Mouse (Mus musculus) heart, embryonic 15.5 days (tissue): Measurements from ENCODE around the gene Prss2. TPM values are rescaled to one million over a fixed set of nuclear protein-coding genes. Genes with fewer than 3 reads are reported as not detected.
"Not testable (repeated sequence)": the region's sequence is repeated elsewhere in the genome, so short reads cannot be mapped to it uniquely, and the experiment has no call there.

Source experiments
- ATAC-seq: fragments of 200-750 bp; cut with Nextera tagmentation; replicated peaks from 2 replicates; pipeline ENCODE4 v1.8.0; 2017; ENCODE audit warnings: low read depth, moderate TSS enrichment; ENCODE audit not compliant: insufficient number of reproducible peaks, insufficient read depth, low FRiP score
- H3K27ac ChIP-seq: fragments of 300-500 bp; sonication (generic); 2 replicates; pipeline ENCODE4 v1.5.1; 2015; ENCODE audit warnings: mild to moderate bottlenecking, inconsistent platforms
- H3K27me3 ChIP-seq: fragments of 300-500 bp; sonication (generic); 2 replicates; pipeline ENCODE4 v1.6.1; 2015; ENCODE audit warnings: inconsistent platforms
- H3K36me3 ChIP-seq: fragments of 300-500 bp; sonication (generic); 2 replicates; pipeline ENCODE4 v1.6.1; 2015; ENCODE audit warnings: mild to moderate bottlenecking, inconsistent platforms
- H3K4me1 ChIP-seq: fragments of 300-500 bp; sonication (generic); replicated peaks from 2 replicates; pipeline ENCODE4 v1.6.1; 2015; ENCODE audit warnings: inconsistent platforms
- H3K4me2 ChIP-seq: fragments of 300-500 bp; sonication (generic); 2 replicates; pipeline ENCODE4 v1.6.1; 2015; ENCODE audit warnings: inconsistent platforms, mild to moderate bottlenecking, moderate library complexity
- H3K4me3 ChIP-seq: fragments of 300-500 bp; sonication (generic); 2 replicates; pipeline ENCODE4 v1.5.1; 2015; ENCODE audit warnings: mild to moderate bottlenecking, inconsistent platforms
- H3K9ac ChIP-seq: fragments of 300-500 bp; sonication (generic); 2 replicates; pipeline ENCODE4 v1.6.1; 2015; ENCODE audit warnings: mild to moderate bottlenecking, inconsistent platforms
- H3K9me3 ChIP-seq: fragments of 300-500 bp; sonication (generic); replicated peaks from 2 replicates; pipeline ENCODE4 v1.6.1; 2016; ENCODE audit warnings: inconsistent platforms
- WGBS: fragments of 180-500 bp; shearing (Covaris S2); methylation state at CpG from one replicate; pipeline ENCODE4 v1.1.7; 2015; ENCODE audit warnings: mixed read lengths; 5-methylcytosine and 5-hydroxymethylcytosine counted together
- polyA plus RNA-seq: library from polyadenylated mRNA; unstranded; fragments of >200 nt; fragmentation: Nextera tagmentation; extraction: Ambion mirVana; gene quantifications from 2 replicates; pipeline ENCODE4 v1.2.1, GENCODE M21; 2015

The Prss2 gene
- not detected in 2 replicates for polyA plus RNA-seq

DNA sequence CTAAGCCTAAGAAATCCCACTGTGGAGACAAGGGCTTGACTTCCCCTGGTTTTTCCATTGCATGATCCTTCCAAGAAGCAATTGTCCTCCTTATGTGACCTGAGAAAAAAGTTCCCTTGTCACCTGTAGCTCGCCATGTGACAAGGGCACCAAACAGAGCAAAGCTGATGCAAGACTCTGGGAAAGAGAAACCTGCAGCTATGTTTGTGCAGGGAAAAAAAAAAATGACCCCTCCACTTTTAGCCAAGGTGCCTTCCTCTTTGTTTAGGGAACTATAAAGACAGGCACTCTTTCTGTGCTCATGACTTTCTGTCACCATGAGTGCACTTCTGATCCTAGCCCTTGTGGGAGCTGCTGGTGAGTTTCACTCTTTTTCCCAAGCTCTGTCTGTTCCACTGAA lies at the start of gene Prss2:
TSS of gene Prss2 (plus strand) at position 301 of the 400 bp plus-strand sequence.
- 56% methylated on average over 1 of the region's 1 CpGs for WGBS
- H3K4me1 ChIP-seq: no peaks in the 10 kb centered on the region
- no peaks in the 10 kb centered on the region for H3K27me3 ChIP-seq
- H3K36me3 ChIP-seq: no peaks in the 10 kb centered on the region
- no peak within 1 kb of the TSS for H3K4me2 ChIP-seq
- H3K4me3 ChIP-seq: no peak within 1 kb of the TSS
- no peak for ATAC-seq
- no peaks in the 10 kb centered on the region for H3K9me3 ChIP-seq
- H3K27ac ChIP-seq: no peak within 1 kb of the TSS
- no peak within 1 kb of the TSS for H3K9ac ChIP-seq

DNA sequence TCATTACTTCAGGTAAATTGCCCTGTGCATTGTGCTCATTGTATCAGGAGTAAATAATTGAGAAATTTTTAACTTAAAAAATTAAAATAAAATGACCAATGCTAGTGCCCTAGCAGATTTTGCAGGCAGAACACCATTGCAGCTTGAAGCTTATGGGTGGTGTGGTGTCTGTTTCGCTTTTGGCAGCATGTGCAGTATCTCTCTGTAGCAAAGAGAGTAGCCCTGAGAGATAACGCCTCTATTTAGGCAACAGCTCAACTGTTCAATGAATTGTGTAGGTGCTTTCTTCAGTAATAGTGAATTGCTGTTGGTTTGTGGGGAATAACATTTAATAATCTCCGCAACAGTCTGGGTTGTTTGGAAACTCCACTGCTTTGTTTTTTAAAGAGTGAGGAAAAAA lies 22.2 kb upstream of the Prss2 start:
- ATAC-seq: no peak
- Histone ChIP-seq H3K4me2 (no peak overlapping the region), H3K27ac (no peak overlapping the region), H3K36me3 (no peaks in the 10 kb centered on the region), H3K9ac (no peak overlapping the region), H3K9me3 (no peaks in the 10 kb centered on the region), H3K27me3 (no peaks in the 10 kb centered on the region), H3K4me1 (no peaks in the 10 kb centered on the region), H3K4me3 (no peak overlapping the region)
- 70% methylated on average over 3 of the region's 3 CpGs for WGBS

DNA sequence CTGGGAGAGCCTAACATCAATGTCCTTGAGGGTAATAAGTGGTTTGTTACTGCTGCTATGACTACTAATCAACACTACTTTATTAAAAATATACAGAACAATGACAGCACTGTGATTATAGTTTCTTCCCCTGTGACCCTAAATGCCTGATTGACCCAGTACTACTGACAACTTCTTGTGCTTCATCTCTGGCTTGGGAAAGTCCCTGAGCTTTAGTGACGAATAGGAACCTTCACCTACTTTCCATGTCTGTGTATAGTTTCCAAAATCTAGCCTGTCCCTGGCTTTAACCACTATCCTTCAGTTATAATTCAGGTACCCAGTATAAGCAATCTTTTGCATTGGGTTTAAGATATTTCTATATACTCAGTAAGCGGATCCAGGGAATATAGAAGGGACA lies 16.7 kb upstream of the Prss2 start:
- Histone ChIP-seq H3K4me3 (no peak overlapping the region), H3K27me3 (no peaks in the 10 kb centered on the region), H3K36me3 (no peaks in the 10 kb centered on the region), H3K4me2 (no peak overlapping the region), H3K4me1 (no peaks in the 10 kb centered on the region), H3K9me3 (no peaks in the 10 kb centered on the region), H3K9ac (no peak overlapping the region), H3K27ac (no peak overlapping the region)
- no peak for ATAC-seq
- WGBS: 74% methylated on average over 2 of the region's 2 CpGs

DNA sequence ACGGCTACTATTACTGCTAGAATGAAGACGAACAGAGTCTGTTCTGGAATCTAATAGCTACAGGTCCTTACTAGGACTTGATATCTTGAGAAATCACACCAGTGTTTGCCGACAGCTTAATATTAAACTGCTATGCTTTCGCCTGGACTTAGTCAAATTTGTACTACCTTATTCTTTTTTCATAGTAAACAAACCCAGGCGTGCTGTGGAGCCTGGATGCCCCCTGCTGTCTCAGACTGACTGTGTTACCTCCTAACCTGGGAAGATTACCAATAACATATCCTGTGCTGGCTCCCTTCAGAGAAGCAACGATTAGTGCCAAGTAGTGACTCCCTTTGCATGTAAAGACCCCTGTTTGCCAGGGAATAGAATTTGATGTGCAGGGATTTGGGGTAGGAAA lies 16.3 kb upstream of the Prss2 start:
- 64% methylated on average over 6 of the region's 6 CpGs for WGBS
- ATAC-seq: no peak
- H3K9me3 ChIP-seq: no peaks in the 10 kb centered on the region
- no peaks in the 10 kb centered on the region for H3K4me1 ChIP-seq
- no peak overlapping the region for H3K27ac ChIP-seq
- no peak overlapping the region for H3K4me3 ChIP-seq
- H3K36me3 ChIP-seq: no peaks in the 10 kb centered on the region
- no peaks in the 10 kb centered on the region for H3K27me3 ChIP-seq
- no peak overlapping the region for H3K4me2 ChIP-seq
- H3K9ac ChIP-seq: no peak overlapping the region

DNA sequence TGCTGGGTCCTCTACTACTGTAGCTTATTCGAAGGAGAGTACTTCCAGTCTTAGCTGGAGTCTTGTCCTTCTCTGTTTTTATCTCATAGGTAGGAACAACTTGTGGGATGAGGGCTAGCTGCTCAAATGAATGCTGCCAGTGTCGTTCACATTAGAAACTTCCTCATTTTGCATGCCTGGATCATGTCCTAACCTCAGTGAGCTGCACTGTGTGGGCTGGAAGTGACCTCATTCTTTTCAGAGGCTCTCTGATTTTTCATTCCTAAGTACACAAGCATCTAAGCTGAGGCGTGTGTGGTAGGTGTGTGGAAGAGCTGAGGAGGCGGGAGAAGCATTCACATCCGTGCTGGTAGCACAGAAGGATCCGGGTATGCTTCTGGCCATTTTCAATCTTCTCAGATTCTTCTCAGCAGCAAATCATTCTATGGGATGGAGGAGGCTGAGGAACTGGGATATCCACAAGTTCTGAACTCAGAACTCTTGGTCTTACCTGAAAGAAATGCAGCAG lies 3.5 kb upstream of the Prss2 start:
- no peak overlapping the region for H3K4me2 ChIP-seq
- H3K36me3 ChIP-seq: no peaks in the 10 kb centered on the region
- no peaks in the 10 kb centered on the region for H3K9me3 ChIP-seq
- no peak overlapping the region for H3K4me3 ChIP-seq
- no peaks in the 10 kb centered on the region for H3K4me1 ChIP-seq
- no peak for ATAC-seq
- H3K9ac ChIP-seq: no peak overlapping the region
- WGBS: 65% methylated on average over 6 of the region's 6 CpGs
- H3K27me3 ChIP-seq: no peaks in the 10 kb centered on the region
- no peak overlapping the region for H3K27ac ChIP-seq

DNA sequence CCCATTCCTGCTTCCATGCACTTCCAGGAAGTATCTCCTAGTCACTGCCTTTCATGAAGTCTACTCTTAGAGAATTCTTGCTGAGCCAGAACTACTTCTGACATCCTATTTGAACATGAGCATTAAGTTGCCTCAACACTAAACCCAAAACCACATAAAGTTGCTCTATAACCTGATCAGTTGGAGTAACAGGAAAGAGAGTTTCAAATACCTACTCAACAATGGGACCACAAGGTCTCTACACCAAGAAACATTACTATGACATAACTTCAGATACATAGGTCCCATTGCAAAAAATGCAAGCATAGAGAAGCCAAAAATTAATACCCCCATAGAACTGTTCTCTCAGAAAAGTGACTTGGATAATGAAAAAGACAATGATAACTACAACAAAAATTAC lies 4.9 kb downstream of the Prss2 start:
- Histone ChIP-seq H3K36me3 (no peaks in the 10 kb centered on the region), H3K27me3 (no peaks in the 10 kb centered on the region), H3K27ac (no peak overlapping the region), H3K9me3 (no peaks in the 10 kb centered on the region), H3K4me3 (no peak overlapping the region), H3K4me2 (no peak overlapping the region), H3K4me1 (no peaks in the 10 kb centered on the region), H3K9ac (no peak overlapping the region)
- no peak for ATAC-seq

DNA sequence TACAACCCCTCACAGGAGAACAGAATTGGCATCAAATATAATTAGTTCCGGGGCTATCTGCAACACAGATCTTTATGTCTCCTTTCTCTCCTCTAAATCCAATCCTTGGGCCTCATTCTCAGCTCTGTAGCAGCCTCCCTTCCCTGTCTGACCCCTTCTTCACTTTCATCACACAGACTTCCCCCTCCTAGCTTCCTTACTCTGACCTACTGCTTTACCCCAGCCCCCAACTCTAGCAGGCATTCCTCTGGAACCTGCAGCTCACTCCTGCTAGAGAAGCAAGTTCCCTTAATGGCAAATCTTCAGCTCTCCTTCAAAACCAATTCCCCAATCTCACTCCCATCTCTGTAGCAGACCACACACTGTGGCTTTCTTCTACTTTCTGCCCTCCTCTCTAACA lies 5.8 kb downstream of the Prss2 start:
- Histone ChIP-seq H3K36me3 (no peaks in the 10 kb centered on the region), H3K27me3 (no peaks in the 10 kb centered on the region), H3K27ac (no peak overlapping the region), H3K9ac (no peak overlapping the region), H3K4me2 (no peak overlapping the region), H3K4me1 (no peaks in the 10 kb centered on the region), H3K4me3 (no peak overlapping the region), H3K9me3 (no peaks in the 10 kb centered on the region)
- 78% methylated on average over 1 of the region's 1 CpGs for WGBS
- ATAC-seq: no peak

DNA sequence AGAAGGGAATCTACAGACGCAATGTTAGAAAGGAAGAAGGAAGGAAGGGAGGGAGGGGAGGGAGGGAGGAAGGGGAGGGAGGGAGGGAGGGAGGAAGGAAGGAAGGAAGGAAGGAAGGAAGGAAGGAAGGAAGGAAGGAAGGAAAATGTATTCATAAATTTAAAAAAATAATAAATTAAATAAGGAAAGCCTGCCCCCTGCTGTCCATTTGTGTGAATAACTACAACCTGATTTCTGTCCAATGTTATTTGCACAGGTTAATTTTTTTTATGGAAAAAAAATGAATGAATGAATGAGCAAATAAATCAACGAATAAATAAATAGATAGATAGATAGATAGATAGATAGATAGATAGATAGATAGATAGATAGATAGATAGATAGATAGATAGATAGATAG lies 8.4 kb downstream of the Prss2 start:
- not testable (repeated sequence) for ATAC-seq, H3K4me1 ChIP-seq, H3K9me3 ChIP-seq, H3K36me3 ChIP-seq, H3K9ac ChIP-seq, H3K4me3 ChIP-seq, H3K27ac ChIP-seq, H3K27me3 ChIP-seq, H3K4me2 ChIP-seq
- 51% methylated on average over 2 of the region's 2 CpGs for WGBS

DNA sequence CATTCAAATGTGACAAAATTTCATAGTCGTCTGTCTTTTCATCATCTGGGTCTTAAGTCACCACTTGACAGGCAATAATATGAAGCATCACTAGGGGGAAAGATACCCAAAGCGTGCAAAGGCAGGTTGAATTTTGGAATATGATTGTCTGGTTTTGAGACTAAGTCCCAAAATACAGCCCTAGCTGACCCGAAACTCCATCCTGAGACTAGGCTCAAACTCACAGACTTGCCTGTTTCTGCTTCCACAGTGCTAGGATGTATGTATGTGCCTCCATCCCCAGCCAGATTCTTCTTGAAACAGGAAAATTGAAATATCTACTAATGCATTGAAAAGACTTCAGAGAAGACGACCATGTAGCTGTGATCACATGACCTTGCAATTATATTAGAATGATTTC lies 10.6 kb downstream of the Prss2 start:
- Histone ChIP-seq H3K4me2 (no peak overlapping the region), H3K27me3 (no peaks in the 10 kb centered on the region), H3K9me3 (no peaks in the 10 kb centered on the region), H3K36me3 (no peaks in the 10 kb centered on the region), H3K4me1 (no peaks in the 10 kb centered on the region), H3K4me3 (no peak overlapping the region), H3K27ac (no peak overlapping the region), H3K9ac (no peak overlapping the region)
- 62% methylated on average over 4 of the region's 4 CpGs for WGBS
- no peak for ATAC-seq

DNA sequence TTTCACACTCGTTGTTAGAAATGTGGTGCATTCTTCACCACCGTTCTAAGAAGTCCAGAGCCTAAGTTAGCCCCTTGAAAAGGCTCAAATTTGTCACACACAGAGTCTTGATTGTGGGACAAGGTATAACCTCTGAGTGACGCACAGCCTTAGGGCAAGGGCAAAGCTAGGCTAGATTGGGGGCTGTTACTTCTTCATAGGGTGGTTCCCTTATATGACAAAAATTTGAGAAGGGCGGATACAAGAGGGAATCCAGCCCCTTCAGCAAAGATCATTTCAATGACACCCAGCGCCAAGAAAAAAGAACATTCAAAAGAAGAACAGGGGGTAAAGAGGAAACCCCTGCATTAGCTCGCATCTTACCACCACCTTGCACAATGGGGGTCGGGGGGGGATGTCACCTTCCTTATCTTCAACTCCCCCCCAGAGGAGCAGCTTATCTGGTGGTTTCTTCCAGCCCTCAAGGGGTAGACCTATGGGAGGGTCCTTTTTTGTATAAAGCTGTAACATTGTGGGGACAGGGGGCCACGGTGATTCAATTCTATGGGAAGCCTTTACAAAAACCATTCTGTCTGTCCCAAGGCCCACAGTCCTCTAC lies 11.2 kb downstream of the Prss2 start:
- WGBS: 73% methylated on average over 8 of the region's 8 CpGs
- Histone ChIP-seq H3K36me3 (no peaks in the 10 kb centered on the region), H3K4me3 (no peak overlapping the region), H3K9me3 (no peaks in the 10 kb centered on the region), H3K9ac (no peak overlapping the region), H3K27ac (no peak overlapping the region), H3K27me3 (no peaks in the 10 kb centered on the region), H3K4me2 (no peak overlapping the region), H3K4me1 (no peaks in the 10 kb centered on the region)
- ATAC-seq: no peak

DNA sequence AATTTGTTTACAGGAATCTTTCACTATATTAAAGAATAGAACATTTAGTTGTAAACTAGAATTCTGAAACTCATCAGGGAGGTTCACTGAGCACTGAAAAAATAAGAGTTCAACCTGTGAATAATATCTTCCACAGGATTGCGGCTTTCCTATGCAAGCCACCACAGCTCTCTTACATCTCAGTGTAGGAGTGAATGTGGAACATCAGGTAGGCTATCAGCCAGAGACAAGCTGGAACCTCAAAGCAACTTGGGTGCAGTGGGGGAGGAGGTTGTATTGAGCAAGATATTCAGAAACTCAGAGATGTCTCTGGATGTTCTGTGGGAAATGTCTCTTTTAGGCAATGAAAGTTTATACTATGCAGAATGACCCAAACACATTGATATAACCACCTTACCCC lies 15.8 kb downstream of the Prss2 start:
- Histone ChIP-seq H3K9me3 (no peaks in the 10 kb centered on the region), H3K27ac (no peak overlapping the region), H3K36me3 (no peaks in the 10 kb centered on the region), H3K27me3 (no peaks in the 10 kb centered on the region), H3K4me3 (no peak overlapping the region), H3K9ac (no peak overlapping the region), H3K4me1 (no peaks in the 10 kb centered on the region), H3K4me2 (no peak overlapping the region)
- ATAC-seq: no peak
- 76% methylated on average over 1 of the region's 1 CpGs for WGBS

DNA sequence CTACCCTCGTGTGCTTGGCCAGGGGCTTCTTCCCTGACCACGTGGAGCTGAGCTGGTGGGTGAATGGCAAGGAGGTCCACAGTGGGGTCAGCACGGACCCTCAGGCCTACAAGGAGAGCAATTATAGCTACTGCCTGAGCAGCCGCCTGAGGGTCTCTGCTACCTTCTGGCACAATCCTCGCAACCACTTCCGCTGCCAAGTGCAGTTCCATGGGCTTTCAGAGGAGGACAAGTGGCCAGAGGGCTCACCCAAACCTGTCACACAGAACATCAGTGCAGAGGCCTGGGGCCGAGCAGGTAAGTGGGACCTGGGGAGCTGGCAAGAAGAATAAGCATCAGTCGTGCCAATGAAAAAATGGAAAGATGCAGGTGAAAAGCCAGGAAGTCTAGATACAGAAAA lies 16.7 kb downstream of the Prss2 start:
- H3K4me3 ChIP-seq, H3K4me1 ChIP-seq, H3K9ac ChIP-seq, H3K27ac ChIP-seq, ATAC-seq, H3K9me3 ChIP-seq, H3K27me3 ChIP-seq, H3K4me2 ChIP-seq, H3K36me3 ChIP-seq: not testable (repeated sequence)
- WGBS: 73% methylated on average over 6 of the region's 8 CpGs
